Mouse (Mus musculus): ENCODE results near the gene Cnbp. TPM values are rescaled to one million over a fixed set of nuclear protein-coding genes. Genes with fewer than 3 reads are reported as not detected.

The Cnbp gene
- total RNA-seq (2021) = 100 to 1,000 TPM; 316 to 330 TPM

- DNase-seq = peak; percentile 98
Observed at GRCm38 (mm10) chr6:87850900-87851614, at the start of gene Cnbp. TSS of gene Cnbp (minus strand) at chr6:87851106.

GRCm38 (mm10) chr6:87898028-87898427, 47.1 kb upstream of the Cnbp start:
- DNase-seq = no peak

GRCm38 (mm10) chr6:87893931-87894330, 43.0 kb upstream of the Cnbp start:
- DNase-seq = no peak

DNA sequence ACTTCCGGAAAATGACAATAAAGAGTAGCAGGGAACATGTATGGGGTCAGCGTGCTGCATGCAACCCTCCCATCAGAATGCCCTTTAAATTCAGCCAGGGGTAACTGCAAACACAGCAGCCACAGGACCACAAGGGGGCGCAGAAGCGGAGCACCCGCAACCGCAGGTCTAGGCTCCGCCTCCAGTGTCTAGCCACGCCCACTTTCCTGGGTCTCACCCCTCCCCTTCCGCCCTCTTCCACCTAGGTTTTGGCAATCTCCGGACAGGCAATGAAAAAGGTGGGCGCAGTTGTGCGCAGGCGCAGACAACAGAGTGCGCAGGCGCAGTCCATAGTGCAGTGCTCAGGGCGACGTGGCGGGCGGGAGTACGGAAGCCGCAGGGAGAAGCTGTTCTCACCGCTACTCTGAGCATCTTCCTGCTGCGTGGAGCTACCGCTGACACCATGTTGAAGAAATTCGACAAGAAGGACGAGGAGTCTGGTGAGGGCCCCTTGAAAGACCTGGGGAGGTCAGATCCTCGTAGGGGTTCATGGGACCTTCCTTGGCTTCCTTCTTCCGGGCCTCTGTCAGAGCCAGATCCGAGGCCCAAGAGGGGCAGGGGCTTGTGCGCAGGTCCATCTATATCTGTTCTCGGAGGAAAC, 36.8 kb upstream of the Cnbp start, which contains the start of gene Copg1:
Gene Copg1, plus strand, starts transcription at position 221 of the 640 bp plus-strand sequence.
- peak; percentile 100 for DNase-seq

DNA sequence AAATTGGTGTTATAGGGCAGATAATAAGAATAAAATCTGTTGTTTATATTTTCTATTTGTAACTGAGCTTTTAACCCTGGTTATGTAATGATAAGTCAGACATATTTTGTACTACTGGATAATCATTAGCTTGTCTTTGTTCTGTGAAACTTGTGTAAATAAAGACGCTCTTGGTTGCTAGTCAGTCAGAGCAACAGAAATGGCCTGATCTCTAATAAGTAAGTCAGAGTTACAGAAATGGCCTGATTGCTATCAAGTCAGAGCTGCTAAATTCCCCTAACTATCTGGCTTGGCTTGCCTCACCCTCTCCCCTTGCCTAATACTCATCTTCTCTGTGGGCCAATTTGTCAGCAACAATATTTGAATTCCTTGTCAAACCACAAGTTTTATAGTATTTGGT, 35.8 kb upstream of the Cnbp start:
- no peak for DNase-seq

- no peak for DNase-seq
Observed at GRCm38 (mm10) chr6:87882816-87883215, 31.9 kb upstream of the Cnbp start.

DNA sequence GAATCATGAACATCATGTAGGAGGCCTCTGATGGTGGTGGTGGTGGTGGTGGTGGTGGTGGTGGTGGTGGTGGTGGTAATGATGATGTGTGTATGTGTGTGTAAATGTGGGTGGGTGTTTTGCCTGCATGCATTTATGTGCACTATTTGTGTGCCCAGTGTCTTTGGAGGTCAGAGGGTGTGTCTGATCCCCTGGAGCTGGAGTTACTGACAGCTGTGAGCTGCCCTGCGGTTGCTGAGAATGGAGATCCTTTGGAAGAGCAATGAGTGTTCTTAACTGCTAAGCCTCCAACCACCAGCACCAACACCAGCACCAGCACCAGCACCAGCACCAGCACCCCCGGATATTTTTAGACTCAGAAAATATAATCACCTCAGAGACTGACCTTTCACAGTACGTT, 31.3 kb upstream of the Cnbp start:
- DNase-seq = no peak

GRCm38 (mm10) chr6:87879628-87880027, 28.7 kb upstream of the Cnbp start:
- DNase-seq = no peak

GRCm38 (mm10) chr6:87879010-87879409, 28.1 kb upstream of the Cnbp start:
- no peak for DNase-seq

- peak; percentile 52 for DNase-seq
Observed at GRCm38 (mm10) chr6:87876068-87876643, 25.2 kb upstream of the Cnbp start.

DNA sequence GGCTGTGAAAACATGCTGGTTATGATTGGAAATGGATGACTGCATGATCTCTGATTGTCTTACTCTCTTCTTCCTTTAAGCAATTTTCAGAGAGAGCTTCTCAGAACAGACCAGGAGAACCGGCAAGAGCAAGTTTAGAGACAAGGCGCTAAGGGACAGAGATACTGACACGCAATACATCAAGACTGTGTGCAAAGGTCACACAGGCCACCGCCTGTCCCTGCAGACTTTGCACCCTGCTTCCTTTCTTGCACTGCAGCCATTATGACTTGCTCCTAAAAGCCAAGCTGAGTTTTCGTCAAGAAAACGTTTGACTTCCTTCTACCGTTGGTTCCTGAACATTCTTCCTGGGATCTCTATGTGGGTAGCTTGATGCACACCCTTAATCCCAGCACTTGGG, 24.7 kb upstream of the Cnbp start:
- DNase-seq = no peak

GRCm38 (mm10) chr6:87875083-87875482, 24.2 kb upstream of the Cnbp start:
- DNase-seq = peak; percentile 66

DNA sequence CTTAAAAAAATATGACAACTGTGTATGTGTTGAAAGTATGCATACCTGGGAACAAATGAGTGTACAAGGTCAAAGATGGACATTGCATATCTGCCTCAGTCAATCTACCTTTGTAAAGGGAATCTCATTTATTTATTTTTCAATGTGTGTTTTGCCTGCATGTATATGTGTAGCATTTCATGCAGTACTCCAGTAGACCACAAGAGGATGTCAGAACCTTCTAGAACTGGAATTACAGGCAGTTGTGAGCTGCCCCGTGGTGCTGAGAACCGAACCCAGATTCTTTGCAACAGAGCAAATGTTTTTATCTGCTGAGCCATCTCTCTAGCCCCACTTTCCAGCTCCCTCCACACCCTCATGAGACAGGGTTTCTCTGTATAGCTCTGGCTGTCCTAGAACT, 23.1 kb upstream of the Cnbp start:
- no peak for DNase-seq

DNA sequence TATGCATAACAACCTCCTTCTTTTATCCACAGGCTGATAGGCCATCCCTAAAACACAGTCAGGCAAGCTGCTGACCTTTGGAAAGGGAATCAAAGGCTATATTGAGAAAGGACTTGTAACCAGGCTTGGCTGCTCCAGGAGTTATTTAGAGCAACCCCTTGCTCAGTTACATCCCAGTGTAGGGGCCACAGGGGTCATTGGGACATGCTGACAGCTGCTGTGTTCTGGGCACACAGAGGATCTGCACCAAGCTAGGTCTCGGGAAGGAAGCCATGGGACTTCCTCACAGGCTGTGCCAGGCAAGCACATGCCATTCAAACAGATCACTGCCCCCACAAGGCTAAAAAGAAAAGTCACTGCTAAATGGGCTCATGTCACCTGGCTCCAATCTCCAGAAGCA, 22.2 kb upstream of the Cnbp start:
- peak; percentile 37 for DNase-seq

- no peak for DNase-seq
Observed at GRCm38 (mm10) chr6:87871240-87871639, 20.3 kb upstream of the Cnbp start.

DNA sequence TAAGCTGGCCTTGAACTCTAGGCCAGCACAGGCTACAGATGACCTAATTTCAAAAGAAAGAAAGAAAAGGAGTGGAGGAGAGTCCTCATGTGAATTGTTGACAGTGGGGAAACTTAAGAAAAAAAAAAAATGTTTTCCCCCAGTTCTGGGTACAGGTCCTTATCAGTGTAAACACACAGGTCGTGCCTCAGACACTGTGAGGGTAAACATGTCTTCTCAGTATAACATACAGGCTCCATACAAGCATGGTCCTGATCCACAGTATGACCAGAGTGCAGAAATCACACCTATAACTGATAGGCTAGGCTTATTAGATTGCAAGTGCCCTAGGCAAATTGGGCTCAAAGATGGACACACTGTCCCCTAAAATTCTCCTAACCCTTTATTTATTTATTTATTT, 19.5 kb upstream of the Cnbp start:
- DNase-seq = no peak

- peak; percentile 90 for DNase-seq
Observed at GRCm38 (mm10) chr6:87868871-87869506, 18.1 kb upstream of the Cnbp start.

DNA sequence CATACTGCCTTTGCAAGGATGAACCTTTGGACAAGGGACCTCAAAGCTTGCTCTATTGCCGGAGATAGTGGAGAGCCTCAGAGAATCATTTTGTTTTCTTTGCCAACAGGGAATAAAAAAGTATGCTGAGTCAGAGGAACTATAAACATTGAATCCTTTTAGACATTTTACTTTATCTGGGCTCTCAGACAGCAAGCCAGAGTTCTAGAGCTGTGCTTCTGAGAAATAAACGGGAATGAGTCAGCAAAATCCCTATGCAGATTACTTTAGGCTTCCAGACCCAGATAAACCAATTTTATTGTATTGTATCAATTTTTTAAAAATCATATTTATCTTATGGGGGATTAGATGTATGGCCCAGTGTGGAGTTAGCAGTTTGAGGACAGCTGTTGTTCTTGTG, 16.4 kb upstream of the Cnbp start:
- no peak for DNase-seq

- DNase-seq = no peak
Observed at GRCm38 (mm10) chr6:87866211-87866610, 15.3 kb upstream of the Cnbp start.

DNA sequence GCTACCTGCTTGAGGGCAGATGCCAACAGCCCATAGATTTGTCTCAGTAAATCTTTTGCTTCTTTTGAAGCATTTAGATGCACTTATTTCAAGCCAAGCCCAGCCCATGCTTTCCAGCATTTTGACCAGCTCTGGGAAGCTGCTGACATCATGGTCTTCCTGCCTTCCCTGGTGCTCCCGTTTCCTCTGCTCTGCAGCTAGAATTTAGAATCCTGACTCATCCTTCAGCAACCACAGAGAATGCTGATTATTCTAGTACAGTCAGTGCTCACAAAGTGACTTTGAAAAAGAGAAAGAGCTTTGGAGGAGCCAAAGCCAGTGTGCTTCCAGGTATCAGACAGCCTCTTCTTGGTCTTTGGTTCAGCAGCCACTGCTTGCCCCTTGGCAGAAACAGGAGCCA, 6.2 kb upstream of the Cnbp start:
- no peak for DNase-seq

- no peak for DNase-seq
Observed at GRCm38 (mm10) chr6:87853446-87853845, 2.5 kb upstream of the Cnbp start.

GRCm38 (mm10) chr6:87851871-87852270, 965 bp upstream of the Cnbp start:
- DNase-seq = no peak

GRCm38 (mm10) chr6:87850155-87850899, 579 bp downstream of the Cnbp start:
- DNase-seq = peak; percentile 67
